Mouse (Mus musculus) liver, postnatal 0 days (tissue): ENCODE measurements around the gene Tmprss13. TPM values are rescaled to one million over a fixed set of nuclear protein-coding genes. Genes with fewer than 3 reads are reported as not detected.

Experiments
- ATAC-seq: fragments of 200-750 bp; cut with Nextera tagmentation; 2 replicates; pipeline ENCODE4 v1.8.0; 2017; ENCODE audit warnings: mild to moderate bottlenecking, moderate library complexity
- DNase-seq: peaks from one replicate; pipeline ENCODE4 v3.0.0-alpha.2; 2016
- H3K27ac ChIP-seq: fragments of 300-500 bp; sonication (generic); 2 replicates; pipeline ENCODE4 v1.5.1; 2014; ENCODE audit warnings: antibody characterized with exemption, moderate library complexity, mild to moderate bottlenecking, low read depth
- H3K27me3 ChIP-seq: fragments of 300-500 bp; sonication (generic); 2 replicates; pipeline ENCODE4 v1.6.1; 2014; ENCODE audit warnings: low read length, control low read depth, mixed read lengths; ENCODE audit not compliant: insufficient read depth
- H3K36me3 ChIP-seq: fragments of 300-500 bp; sonication (generic); replicated peaks from 2 replicates; pipeline ENCODE4 v1.6.1; 2014; ENCODE audit warnings: mild to moderate bottlenecking, control low read depth, low read length, moderate library complexity, mixed read lengths; ENCODE audit not compliant: insufficient read depth
- H3K4me1 ChIP-seq: fragments of 300-500 bp; sonication (generic); 2 replicates; pipeline ENCODE4 v1.6.1; 2014; ENCODE audit warnings: antibody characterized with exemption, mild to moderate bottlenecking, control low read depth; ENCODE audit not compliant: insufficient read depth
- H3K4me2 ChIP-seq: fragments of 300-500 bp; sonication (generic); 2 replicates; pipeline ENCODE4 v1.6.1; 2014; ENCODE audit warnings: low read depth, mild to moderate bottlenecking, low read length, moderate library complexity, mixed read lengths
- H3K4me3 ChIP-seq: fragments of 300-500 bp; sonication (generic); 2 replicates; pipeline ENCODE4 v1.5.1; 2014; ENCODE audit warnings: low read depth, low read length
- H3K9ac ChIP-seq: fragments of 300-500 bp; sonication (generic); replicated peaks from 2 replicates; pipeline ENCODE4 v1.6.1; 2014; ENCODE audit warnings: mild to moderate bottlenecking, moderate library complexity
- H3K9me3 ChIP-seq: fragments of 300-500 bp; sonication (generic); 2 replicates; pipeline ENCODE4 v1.6.1; 2016; ENCODE audit warnings: mild to moderate bottlenecking, control low read depth, low read length, mixed read lengths
- CTCF ChIP-seq: sonication (generic); IDR thresholded peaks from 2 replicates; pipeline ENCODE4 v1.5.1; 2016; ENCODE audit warnings: antibody characterized with exemption, low read depth
- EP300 ChIP-seq: IDR thresholded peaks from 2 replicates; pipeline ENCODE4 v1.6.1; 2016; ENCODE audit warnings: antibody characterized with exemption, low read depth, mild to moderate bottlenecking
- WGBS: fragments of 180-500 bp; shearing (Covaris S2); extraction: QIAGEN DNeasy Blood & Tissue Kit; methylation state at CpG from one replicate; pipeline ENCODE4 v1.1.7; 2014; ENCODE audit not compliant: insufficient replicate concordance; 5-methylcytosine and 5-hydroxymethylcytosine counted together
- polyA plus RNA-seq: library from polyadenylated mRNA; unstranded; fragments of >200 nt; fragmentation: Nextera tagmentation; extraction: Ambion mirVana; gene quantifications from 2 replicates; pipeline ENCODE4 v1.2.1, GENCODE M21; 2015

The Tmprss13 gene
- polyA plus RNA-seq, 1 experiment from 2014 or later: not detected

DNA sequence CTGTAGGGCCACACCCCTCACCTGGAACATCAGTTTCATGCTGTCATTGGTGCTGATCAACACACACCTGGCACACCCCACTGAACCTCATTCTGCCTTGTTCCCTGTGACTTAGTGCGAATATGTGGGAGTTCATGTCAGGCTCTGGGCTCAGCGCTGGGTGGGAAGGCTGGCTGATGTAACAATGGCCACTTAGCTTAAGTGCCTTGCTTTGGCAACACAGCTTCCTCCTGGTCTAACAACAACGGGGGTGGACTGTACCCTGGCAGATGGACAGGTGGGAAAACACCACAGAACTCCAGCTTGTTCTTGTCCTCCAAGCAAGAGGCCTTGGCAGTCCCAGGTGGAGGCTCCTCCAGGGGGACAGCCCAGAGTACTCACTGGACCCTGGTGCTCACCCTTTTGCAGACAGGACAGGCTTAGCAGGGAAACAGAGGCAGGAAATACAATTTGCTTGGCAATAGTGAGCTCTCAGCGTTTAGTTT is 3.1 kb downstream of the Tmprss13 start:
- no peak overlapping the region for H3K4me2 ChIP-seq
- 0 out of 2 replicates have a peak, but pooled peaks cover 9% of the 10 kb centered on the region for H3K27me3 ChIP-seq
- 63% methylated on average over 4 of the region's 4 CpGs for WGBS
- H3K27ac ChIP-seq: no peak overlapping the region
- H3K4me1 ChIP-seq: no peaks in the 10 kb centered on the region
- TF ChIP-seq EP300 (no peak), CTCF (no peak)
- no peak overlapping the region for H3K9ac ChIP-seq
- DNase-seq: no peak
- H3K9me3 ChIP-seq: no peaks in the 10 kb centered on the region
- no peak overlapping the region for H3K4me3 ChIP-seq
- H3K36me3 ChIP-seq: no peaks in the 10 kb centered on the region
- no peak for ATAC-seq

DNA sequence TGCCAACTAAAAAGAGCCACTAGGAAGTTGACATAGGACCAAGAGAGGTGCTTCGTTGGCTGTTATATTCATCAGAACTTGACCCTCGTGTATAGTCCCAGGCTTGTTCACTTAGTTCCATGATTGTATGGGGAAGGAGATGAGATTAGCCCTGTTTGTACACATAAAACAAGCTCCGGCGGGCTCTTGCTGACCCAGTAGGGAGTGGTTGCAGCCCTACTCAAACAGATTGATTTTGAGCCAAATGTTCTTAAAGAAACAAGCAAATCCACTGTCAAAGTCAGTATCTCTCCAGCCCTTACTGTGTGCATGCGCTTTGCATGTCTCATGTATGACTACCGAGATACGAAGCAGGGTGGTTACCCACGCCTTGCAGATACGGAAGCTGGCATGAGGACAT is 7.5 kb downstream of the Tmprss13 start:
- H3K27ac ChIP-seq: no peak overlapping the region
- H3K9ac ChIP-seq: no peak overlapping the region
- DNase-seq (no peak), ATAC-seq (no peak)
- H3K4me2 ChIP-seq: no peak overlapping the region
- H3K27me3 ChIP-seq: no peaks in the 10 kb centered on the region
- H3K4me1 ChIP-seq: no peaks in the 10 kb centered on the region
- no peaks in the 10 kb centered on the region for H3K9me3 ChIP-seq
- H3K4me3 ChIP-seq: no peak overlapping the region
- 76% methylated on average over 9 of the region's 9 CpGs for WGBS
- TF ChIP-seq CTCF (no peak), EP300 (no peak)
- H3K36me3 ChIP-seq: no peaks in the 10 kb centered on the region

GRCm38 (mm10) chr9:45328263-45328662 is 9.4 kb downstream of the Tmprss13 start:
- H3K4me3 ChIP-seq: no peak overlapping the region
- no peak for ATAC-seq
- H3K4me1 ChIP-seq: no peaks in the 10 kb centered on the region
- H3K27ac ChIP-seq: no peak overlapping the region
- H3K4me2 ChIP-seq: no peak overlapping the region
- TF ChIP-seq EP300: no peak
- no peak for TF ChIP-seq CTCF
- no peaks in the 10 kb centered on the region for H3K36me3 ChIP-seq
- no peak for DNase-seq
- WGBS: 71% methylated on average over 4 of the region's 4 CpGs
- no peaks in the 10 kb centered on the region for H3K27me3 ChIP-seq
- H3K9me3 ChIP-seq: no peaks in the 10 kb centered on the region
- H3K9ac ChIP-seq: no peak overlapping the region

- Histone ChIP-seq H3K9me3 (no peaks in the 10 kb centered on the region), H3K27ac (no peak overlapping the region), H3K36me3 (no peaks in the 10 kb centered on the region), H3K27me3 (no peaks in the 10 kb centered on the region), H3K9ac (no peak overlapping the region), H3K4me3 (no peak overlapping the region), H3K4me2 (no peak overlapping the region), H3K4me1 (no peaks in the 10 kb centered on the region)
- ATAC-seq (no peak), DNase-seq (no peak)
- WGBS: 81% methylated on average over 6 of the region's 6 CpGs
- no peak for TF ChIP-seq EP300
- no peak for TF ChIP-seq CTCF
Measured at GRCm38 (mm10) chr9:45329577-45329976, 10.7 kb downstream of the Tmprss13 start.

DNA sequence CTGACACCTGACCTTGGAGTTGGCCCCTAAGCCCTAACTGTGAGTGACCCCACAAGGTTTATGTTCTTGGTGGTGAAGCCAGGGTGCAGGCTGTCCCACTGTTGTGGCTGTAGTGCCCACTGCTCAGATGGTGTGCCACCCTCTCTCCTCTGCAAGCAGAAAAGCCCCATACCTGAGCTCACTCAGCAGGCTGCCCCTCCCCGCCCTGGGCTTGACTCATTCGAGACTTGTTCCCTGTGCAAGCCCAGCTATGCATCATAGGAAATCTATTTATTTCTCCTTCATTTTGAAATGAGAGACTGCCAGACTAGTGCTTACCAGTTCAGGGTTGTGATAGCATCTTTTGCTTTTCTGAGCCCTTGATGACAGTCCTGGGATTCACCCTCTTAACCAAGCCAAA is 18.5 kb downstream of the Tmprss13 start:
- Histone ChIP-seq H3K27ac (no peak overlapping the region), H3K4me1 (no peaks in the 10 kb centered on the region), H3K4me2 (no peak overlapping the region), H3K4me3 (no peak overlapping the region), H3K36me3 (no peaks in the 10 kb centered on the region), H3K27me3 (no peaks in the 10 kb centered on the region), H3K9me3 (no peaks in the 10 kb centered on the region), H3K9ac (no peak overlapping the region)
- TF ChIP-seq EP300: no peak
- no peak for TF ChIP-seq CTCF
- 76% methylated on average over 2 of the region's 2 CpGs for WGBS
- DNase-seq (no peak), ATAC-seq (no peak)

- no peak overlapping the region for H3K27ac ChIP-seq
- no peak for ATAC-seq
- no peak overlapping the region for H3K4me3 ChIP-seq
- 85% methylated on average over 3 of the region's 3 CpGs for WGBS
- no peaks in the 10 kb centered on the region for H3K9me3 ChIP-seq
- no peak overlapping the region for H3K9ac ChIP-seq
- TF ChIP-seq EP300 (no peak), CTCF (no peak)
- no peaks in the 10 kb centered on the region for H3K27me3 ChIP-seq
- DNase-seq: no peak
- no peak overlapping the region for H3K4me2 ChIP-seq
- no peaks in the 10 kb centered on the region for H3K4me1 ChIP-seq
- H3K36me3 ChIP-seq: no peaks in the 10 kb centered on the region
Measured at GRCm38 (mm10) chr9:45343066-45343465, 24.2 kb downstream of the Tmprss13 start.

DNA sequence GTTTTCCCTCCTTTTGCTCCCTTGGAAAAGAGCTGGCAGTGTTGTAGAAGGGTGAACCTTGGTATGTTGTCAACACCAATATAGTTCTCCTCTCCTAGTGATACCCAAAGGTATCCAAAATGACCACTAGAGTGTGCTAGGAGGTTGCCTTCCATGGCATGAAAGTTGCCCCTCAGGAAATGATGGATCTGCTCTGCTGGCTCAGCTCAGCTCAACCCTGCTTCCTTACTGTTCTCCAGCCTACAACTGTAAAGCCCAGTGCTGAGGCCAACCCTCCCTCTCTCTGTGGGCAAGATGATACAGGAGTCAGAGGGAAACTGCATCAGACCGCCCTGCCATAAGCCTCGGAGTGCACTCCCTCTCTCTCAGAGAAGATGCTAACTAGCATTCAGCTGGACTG is 26.6 kb downstream of the Tmprss13 start:
- Histone ChIP-seq H3K4me3 (no peak overlapping the region), H3K9ac (no peak overlapping the region), H3K9me3 (no peaks in the 10 kb centered on the region), H3K36me3 (no peaks in the 10 kb centered on the region), H3K27ac (no peak overlapping the region), H3K27me3 (no peaks in the 10 kb centered on the region), H3K4me2 (no peak overlapping the region), H3K4me1 (no peaks in the 10 kb centered on the region)
- ATAC-seq (no peak), DNase-seq (no peak)
- TF ChIP-seq CTCF (peak; percentile 48), EP300 (no peak)
- 63% methylated on average over 2 of the region's 2 CpGs for WGBS
